Mouse (Mus musculus) forebrain, embryonic 11.5 days (tissue): ENCODE measurements around the gene Nup85. TPM values are rescaled to one million over a fixed set of nuclear protein-coding genes. Genes with fewer than 3 reads are reported as not detected.

Source experiments
- ATAC-seq: fragments of 200-750 bp; cut with Nextera tagmentation; replicated peaks from 2 replicates; pipeline ENCODE4 v1.8.0; 2017; ENCODE audit warnings: moderate TSS enrichment; ENCODE audit not compliant: low FRiP score
- DNase-seq: peaks from one replicate; pipeline ENCODE4 v3.0.0-alpha.2; 2017; ENCODE audit warnings: low spot score
- H3K27ac ChIP-seq: fragments of 300-500 bp; sonication (generic); 2 replicates; pipeline ENCODE4 v1.5.1; 2014; ENCODE audit warnings: low read depth, low read length
- H3K27me3 ChIP-seq: fragments of 300-500 bp; sonication (generic); 2 replicates; pipeline ENCODE4 v1.6.1; 2014; ENCODE audit warnings: mild to moderate bottlenecking, low read length, mixed read lengths; ENCODE audit not compliant: control insufficient read depth, insufficient read depth
- H3K36me3 ChIP-seq: fragments of 300-500 bp; sonication (generic); 2 replicates; pipeline ENCODE4 v1.6.1; 2014; ENCODE audit warnings: mild to moderate bottlenecking, low read length, moderate library complexity, mixed read lengths; ENCODE audit not compliant: control insufficient read depth, insufficient read depth
- H3K4me1 ChIP-seq: fragments of 300-500 bp; sonication (generic); replicated peaks from 2 replicates; pipeline ENCODE4 v1.6.1; 2014; ENCODE audit warnings: low read length, mixed read lengths; ENCODE audit not compliant: control insufficient read depth, insufficient read depth
- H3K4me2 ChIP-seq: fragments of 300-500 bp; sonication (generic); 2 replicates; pipeline ENCODE4 v1.6.1; 2014; ENCODE audit warnings: low read depth, mild to moderate bottlenecking, low read length, moderate library complexity, mixed read lengths; ENCODE audit not compliant: severe bottlenecking
- H3K4me3 ChIP-seq: fragments of 300-500 bp; sonication (generic); 2 replicates; pipeline ENCODE4 v1.5.1; 2014; ENCODE audit warnings: low read depth, low read length
- H3K9ac ChIP-seq: fragments of 300-500 bp; sonication (generic); 2 replicates; pipeline ENCODE4 v1.6.1; 2014; ENCODE audit warnings: low read length
- H3K9me3 ChIP-seq: fragments of 300-500 bp; sonication (generic); 2 replicates; pipeline ENCODE4 v1.6.1; 2016; ENCODE audit warnings: low read length, mixed read lengths; ENCODE audit not compliant: control insufficient read depth
- WGBS: fragments of 180-500 bp; shearing (Covaris S2); extraction: QIAGEN DNeasy Blood & Tissue Kit; methylation state at CpG from one replicate; pipeline ENCODE4 v1.1.7; 2014; 5-methylcytosine and 5-hydroxymethylcytosine counted together
- polyA plus RNA-seq: library from polyadenylated mRNA; unstranded; fragments of >200 nt; fragmentation: Nextera tagmentation; extraction: Ambion mirVana; gene quantifications from 2 replicates; pipeline ENCODE4 v1.2.1, GENCODE M21; 2014

The Nup85 gene
- polyA plus RNA-seq, 1 experiment from 2014 or later: 236 TPM

DNA sequence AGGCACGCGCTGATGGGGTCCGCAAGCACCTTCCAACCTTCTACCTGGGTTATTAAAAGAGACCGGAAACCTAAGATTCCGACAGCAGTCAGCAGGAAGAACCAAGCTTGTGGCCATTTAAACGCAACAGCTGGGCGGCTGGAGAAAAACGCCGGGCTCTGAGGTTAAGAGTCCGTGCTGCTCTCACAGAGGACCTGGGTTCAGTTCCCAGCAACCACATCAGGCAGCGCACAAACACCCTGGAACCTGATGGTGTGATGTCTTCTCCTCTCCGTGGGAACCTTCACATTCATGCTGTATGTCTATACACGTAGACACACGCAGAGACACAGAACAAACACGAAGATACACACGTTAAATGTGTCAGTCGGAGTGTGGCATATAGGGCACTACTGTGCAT lies 8.5 kb upstream of the Nup85 start:
- Histone ChIP-seq H3K4me2 (no peak overlapping the region), H3K27me3 (no peaks in the 10 kb centered on the region), H3K9ac (no peak overlapping the region), H3K4me1 (no peaks in the 10 kb centered on the region), H3K27ac (no peak overlapping the region), H3K36me3 (no peaks in the 10 kb centered on the region), H3K9me3 (no peaks in the 10 kb centered on the region), H3K4me3 (no peak overlapping the region)
- DNase-seq (no peak), ATAC-seq (no peak)
- 85% methylated on average over 17 of the region's 17 CpGs for WGBS

DNA sequence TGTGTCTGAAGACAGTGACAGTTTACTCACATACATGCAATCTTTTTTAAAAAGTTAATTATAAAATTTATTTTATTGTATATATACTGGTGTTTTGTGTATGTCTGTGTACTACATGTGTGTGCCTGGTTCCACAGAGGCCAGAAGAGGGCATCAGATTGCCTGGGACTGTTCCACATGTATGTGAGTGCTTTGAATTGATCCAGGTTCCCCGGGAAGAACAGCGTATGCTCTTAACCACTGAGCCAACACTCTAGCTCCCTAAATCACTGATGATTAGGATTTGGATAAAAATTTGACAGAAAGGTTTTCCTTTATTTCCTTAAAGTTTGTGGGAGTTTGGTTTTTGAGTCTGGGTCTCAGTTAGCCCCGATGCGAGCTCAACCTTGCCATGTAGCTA lies 828 bp upstream of the Nup85 start:
- peak overlapping the region; percentile 77; the same call in 1 of the 2 replicates for H3K27ac ChIP-seq
- 52% methylated on average over 4 of the region's 4 CpGs for WGBS
- no peak for ATAC-seq

DNA sequence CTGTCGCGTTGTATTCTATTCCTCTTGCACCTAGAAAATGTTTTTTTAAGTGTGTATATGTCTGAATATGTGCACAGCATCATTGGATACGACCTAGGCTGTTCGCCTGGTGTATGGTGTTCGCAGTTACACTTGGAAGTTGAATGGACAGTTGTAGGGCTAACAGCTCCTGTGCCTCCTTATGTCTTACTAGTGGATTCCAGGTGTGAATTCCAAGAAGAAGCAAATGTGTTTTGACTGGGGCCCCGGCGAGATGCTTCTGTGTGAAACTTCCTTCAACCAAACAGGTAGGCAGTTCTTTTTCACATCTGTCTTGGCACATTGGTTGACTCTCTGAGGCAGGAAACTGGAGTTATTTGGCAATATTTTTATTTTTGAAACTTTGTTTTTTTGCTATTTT lies 727 bp downstream of the Nup85 start:
- peaks cover 4% of the 10 kb centered on the region; the same call in 1 of the 2 replicates for H3K4me1 ChIP-seq
- no peaks in the 10 kb centered on the region for H3K9me3 ChIP-seq
- H3K36me3 ChIP-seq: peaks cover 6% of the 10 kb centered on the region; the same call in 1 of the 2 replicates
- DNase-seq (peak; percentile 45), ATAC-seq (no peak)
- no peak overlapping the region for H3K27ac ChIP-seq
- 20% methylated on average over 7 of the region's 7 CpGs for WGBS
- peak overlapping the region; percentile 81 for H3K9ac ChIP-seq
- H3K4me3 ChIP-seq: peak overlapping the region; percentile 72
- peak overlapping the region; percentile 52 for H3K4me2 ChIP-seq
- no peaks in the 10 kb centered on the region for H3K27me3 ChIP-seq

More for the DNA sequence above, 828 bp upstream of the Nup85 start:
- Histone ChIP-seq H3K9me3 (no peaks in the 10 kb centered on the region), H3K27me3 (no peaks in the 10 kb centered on the region), H3K4me1 (peaks cover 4% of the 10 kb centered on the region; the same call in 1 of the 2 replicates), H3K9ac (peak overlapping the region; percentile 81), H3K4me2 (peak overlapping the region; percentile 52), H3K36me3 (no peaks in the 10 kb centered on the region; the same call in 1 of the 2 replicates), H3K4me3 (peak overlapping the region; percentile 72)
- no peak for DNase-seq

DNA sequence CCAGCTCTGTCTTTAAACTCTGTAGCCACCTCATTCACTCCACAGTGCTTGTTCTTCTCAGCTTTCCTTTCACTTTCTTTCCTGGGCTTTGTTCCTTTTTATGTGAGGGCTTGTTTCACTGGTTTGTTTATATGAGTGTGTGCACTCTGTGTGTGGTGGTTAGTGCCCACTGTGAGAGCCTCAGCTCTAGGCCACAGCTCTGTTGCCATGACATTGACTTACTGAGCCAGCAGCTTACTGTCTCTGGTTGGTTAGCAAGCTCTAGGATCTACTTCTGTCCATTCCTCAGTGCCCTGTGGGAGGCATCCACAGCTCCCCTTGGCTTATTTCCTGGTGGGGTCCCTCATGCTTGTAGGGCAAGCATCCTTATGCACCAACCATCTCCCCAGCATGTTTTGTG lies 14.8 kb downstream of the Nup85 start:
- Histone ChIP-seq H3K4me2 (no peak overlapping the region), H3K9me3 (no peaks in the 10 kb centered on the region), H3K4me1 (no peaks in the 10 kb centered on the region), H3K27me3 (no peaks in the 10 kb centered on the region), H3K27ac (no peak overlapping the region), H3K36me3 (peaks cover 8% of the 10 kb centered on the region), H3K9ac (no peak overlapping the region), H3K4me3 (no peak overlapping the region)
- DNase-seq: no peak
- ATAC-seq: no peak

DNA sequence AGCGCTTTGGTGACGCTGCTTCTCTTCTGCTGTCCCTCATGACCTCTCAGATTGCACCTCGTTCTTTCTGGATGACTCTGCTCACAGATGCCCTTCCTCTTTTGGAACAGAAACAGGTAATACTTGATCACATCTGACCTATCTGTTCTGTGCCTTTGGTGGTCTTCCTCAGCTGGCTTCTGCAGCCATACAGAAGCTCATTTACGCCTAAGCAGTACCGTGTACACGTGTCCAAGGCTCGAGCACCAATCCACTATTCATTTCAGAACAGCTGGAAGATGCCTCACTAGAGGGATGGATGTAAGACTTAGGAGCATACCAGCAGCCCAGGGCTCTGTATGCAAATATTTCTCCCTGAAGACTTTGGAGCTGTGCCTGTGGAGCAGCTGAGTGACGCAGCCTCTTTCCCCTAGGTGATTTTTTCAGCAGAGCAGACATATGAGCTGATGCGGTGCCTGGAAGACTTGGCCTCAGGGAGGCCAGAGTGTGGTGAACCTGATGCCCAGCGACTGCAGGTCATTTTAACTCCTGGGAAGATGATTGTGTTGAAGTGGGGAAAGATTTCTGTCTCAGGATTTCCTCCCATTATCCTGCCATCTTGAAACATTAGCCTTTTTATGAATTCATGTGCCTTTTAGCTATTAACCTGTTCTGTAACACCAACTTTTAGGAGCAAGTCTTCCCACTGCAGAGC lies 18.8 kb downstream of the Nup85 start:
- DNase-seq (no peak), ATAC-seq (no peak)
- no peak overlapping the region for H3K27ac ChIP-seq
- H3K4me2 ChIP-seq: no peak overlapping the region
- WGBS: 90% methylated on average over 10 of the region's 10 CpGs
- H3K9ac ChIP-seq: no peak overlapping the region
- no peak overlapping the region for H3K4me3 ChIP-seq
- no peaks in the 10 kb centered on the region for H3K4me1 ChIP-seq
- H3K27me3 ChIP-seq: no peaks in the 10 kb centered on the region
- H3K9me3 ChIP-seq: no peaks in the 10 kb centered on the region
- H3K36me3 ChIP-seq: peaks cover 22% of the 10 kb centered on the region

DNA sequence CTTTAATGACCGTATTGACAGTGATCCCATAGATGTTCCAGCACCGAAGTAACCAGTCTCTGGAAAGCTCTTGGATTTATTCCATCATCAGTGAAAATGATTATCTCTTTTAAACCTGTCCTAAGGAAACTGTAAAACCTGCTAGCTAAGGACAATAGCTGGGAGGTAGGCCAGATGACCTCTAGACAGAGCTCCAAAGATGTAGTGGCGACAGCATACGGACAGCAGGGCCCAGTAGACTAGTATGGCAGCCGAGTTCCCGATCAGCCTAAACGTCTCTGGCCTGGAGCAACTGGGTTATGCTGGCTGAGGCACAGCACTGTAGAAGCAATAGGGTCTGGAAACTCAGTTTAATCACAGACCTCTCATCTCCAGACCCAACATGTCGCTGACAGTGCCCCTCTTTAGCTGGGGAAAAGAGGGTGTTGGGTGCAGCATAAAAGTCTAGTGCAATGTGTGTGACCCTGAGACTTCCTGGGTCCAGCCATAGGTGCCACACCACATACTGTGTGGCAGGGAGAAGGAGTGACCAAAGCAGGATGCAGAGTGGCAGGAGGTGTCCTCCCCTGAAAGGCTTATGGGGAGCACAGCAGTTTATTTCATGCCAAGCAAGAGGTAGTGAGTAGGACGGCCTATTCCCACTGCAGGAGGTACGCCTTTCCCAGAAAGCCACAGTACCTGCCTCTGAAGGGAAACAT lies 20.3 kb downstream of the Nup85 start:
- no peak for DNase-seq
- Histone ChIP-seq H3K36me3 (peaks cover 27% of the 10 kb centered on the region), H3K4me3 (no peak overlapping the region), H3K9me3 (no peaks in the 10 kb centered on the region), H3K27ac (no peak overlapping the region), H3K27me3 (no peaks in the 10 kb centered on the region), H3K4me1 (no peaks in the 10 kb centered on the region), H3K4me2 (no peak overlapping the region), H3K9ac (no peak overlapping the region)
- WGBS: 88% methylated on average over 10 of the region's 10 CpGs
- no peak for ATAC-seq

DNA sequence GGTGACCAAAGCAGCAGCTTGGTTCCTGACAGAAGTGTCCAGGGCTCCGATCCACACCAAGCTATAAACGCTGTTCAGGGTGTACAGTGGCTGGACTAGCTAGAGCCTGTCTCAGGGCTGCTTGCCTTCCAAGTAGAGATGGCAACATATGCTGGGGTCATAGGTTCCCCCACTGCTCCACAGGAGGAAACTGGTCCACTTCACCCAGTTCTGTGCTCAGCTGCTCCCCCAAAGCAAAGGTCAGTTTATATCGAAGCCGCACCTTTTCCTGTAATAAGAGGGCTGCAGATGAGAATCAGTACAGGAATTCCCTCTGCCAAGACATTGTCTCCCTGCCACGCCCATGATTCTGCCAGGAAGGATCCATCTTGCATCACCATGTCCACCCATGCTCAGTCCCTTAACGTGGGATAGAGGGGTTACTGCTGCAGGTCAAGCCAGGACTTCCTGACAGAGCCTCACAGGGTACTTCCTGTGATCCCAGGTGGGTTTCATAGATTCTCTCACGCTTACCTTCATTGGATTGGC lies 21.4 kb downstream of the Nup85 start:
- Histone ChIP-seq H3K4me3 (no peak overlapping the region), H3K9me3 (no peaks in the 10 kb centered on the region), H3K27ac (no peak overlapping the region), H3K36me3 (peaks cover 34% of the 10 kb centered on the region), H3K4me1 (no peaks in the 10 kb centered on the region), H3K4me2 (no peak overlapping the region), H3K27me3 (no peaks in the 10 kb centered on the region), H3K9ac (no peak overlapping the region)
- DNase-seq: no peak
- whole genome bisulfite sequencing: 90% methylated on average over 7 of the region's 7 CpGs
- ATAC-seq: no peak

DNA sequence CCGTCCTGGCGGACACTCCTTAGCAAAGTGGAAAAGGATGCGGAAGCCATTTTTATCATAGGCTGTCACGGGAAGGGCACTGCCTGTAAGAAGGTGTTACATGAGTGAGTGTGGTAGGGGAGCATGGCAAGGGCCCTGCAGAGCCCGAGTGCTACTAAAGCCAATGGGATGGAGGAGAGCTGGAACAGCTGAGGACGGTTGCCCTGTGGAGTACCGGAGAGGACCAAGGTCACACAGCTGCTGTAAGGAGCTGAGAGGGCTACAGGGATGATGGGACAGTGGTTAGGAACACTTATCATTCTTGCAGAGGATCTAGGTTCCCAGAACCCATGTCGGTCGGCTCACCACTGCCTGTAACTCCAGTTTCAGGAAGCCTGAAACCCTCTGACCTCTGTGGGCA lies 22.2 kb downstream of the Nup85 start:
- no peak overlapping the region for H3K4me2 ChIP-seq
- ATAC-seq: no peak
- H3K36me3 ChIP-seq: peaks cover 35% of the 10 kb centered on the region
- WGBS: 96% methylated on average over 9 of the region's 9 CpGs
- H3K9ac ChIP-seq: no peak overlapping the region
- no peaks in the 10 kb centered on the region for H3K9me3 ChIP-seq
- no peaks in the 10 kb centered on the region for H3K27me3 ChIP-seq
- H3K27ac ChIP-seq: no peak overlapping the region
- H3K4me3 ChIP-seq: no peak overlapping the region
- H3K4me1 ChIP-seq: no peaks in the 10 kb centered on the region
- no peak for DNase-seq
